Mouse (Mus musculus): Measurements from ENCODE around the gene AW822073. TPM values are rescaled to one million over a fixed set of nuclear protein-coding genes. Genes with fewer than 3 reads are reported as not detected.
"Not testable (repeated sequence)": the region's sequence is repeated elsewhere in the genome, so short reads cannot be mapped to it uniquely, and the experiment has no call there.

The AW822073 gene
- polyA plus RNA-seq (2017; shearing (Covaris generic)): not detected

DNA sequence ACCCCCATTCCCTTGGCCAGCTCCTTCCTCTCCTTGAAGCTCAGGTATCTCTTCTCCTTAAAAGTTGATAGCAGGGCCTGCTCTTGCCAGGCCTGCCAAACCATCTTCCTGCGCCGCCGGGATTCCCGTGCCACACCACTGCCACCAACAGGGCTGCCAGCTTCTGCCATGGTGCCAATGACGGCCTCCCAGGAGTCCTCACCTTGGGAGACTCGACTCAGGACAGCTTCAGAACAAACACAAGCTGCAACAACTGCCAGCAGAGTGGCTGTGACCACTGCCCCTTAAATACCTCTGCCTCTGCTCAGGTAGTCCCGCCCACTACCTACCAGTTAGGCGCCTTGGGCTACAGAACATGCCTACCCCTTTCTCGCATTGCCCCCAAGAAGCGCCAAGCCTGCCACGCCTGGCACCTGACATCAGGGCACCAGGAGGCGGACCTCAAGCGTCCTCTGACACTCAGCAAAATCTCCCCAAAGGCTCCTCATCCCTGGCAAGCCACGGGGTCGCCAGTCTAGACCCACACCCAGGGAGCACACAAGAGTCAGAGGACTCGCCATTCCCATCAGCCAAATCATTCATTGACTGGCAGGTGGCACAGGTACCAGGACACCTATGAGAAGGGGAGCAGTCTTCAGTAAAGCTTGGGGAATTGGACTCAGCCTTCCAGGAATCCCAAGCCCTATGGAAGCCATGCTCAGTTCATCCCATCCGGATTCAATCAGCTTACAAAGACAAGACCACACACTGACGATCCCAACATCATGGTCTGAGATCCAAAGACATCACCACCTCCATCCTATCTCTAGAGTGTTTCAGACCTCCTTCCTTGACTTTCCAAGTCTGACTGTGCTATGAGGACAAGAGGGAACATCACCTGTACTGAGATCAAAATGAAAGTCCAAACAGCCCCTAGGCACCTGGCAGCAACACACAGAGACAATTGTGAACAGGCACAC, at the start of gene AW822073:
Gene AW822073, minus strand, starts transcription at position 104 of the 959 bp plus-strand sequence.
- not testable (repeated sequence) for ATAC-seq

DNA sequence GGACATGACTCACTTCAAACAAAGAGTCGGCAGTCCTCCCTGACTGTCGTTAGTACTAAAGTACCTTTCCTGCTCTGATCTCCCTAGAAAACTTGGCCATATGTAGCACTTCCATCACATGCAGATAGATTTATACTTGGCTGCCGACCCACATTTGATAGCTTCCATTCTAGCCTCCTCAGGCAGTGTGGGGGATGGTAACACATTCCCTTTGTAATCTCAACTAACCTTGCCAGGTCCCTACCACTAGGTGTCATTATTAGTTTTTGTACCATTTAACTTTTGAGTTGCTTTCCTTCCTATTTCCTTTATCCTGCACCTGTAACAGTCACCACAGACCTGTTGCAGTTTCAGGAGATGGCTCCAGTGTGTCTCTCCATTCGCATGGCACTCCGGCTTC, 33.7 kb upstream of the AW822073 start:
- ATAC-seq: no peak

DNA sequence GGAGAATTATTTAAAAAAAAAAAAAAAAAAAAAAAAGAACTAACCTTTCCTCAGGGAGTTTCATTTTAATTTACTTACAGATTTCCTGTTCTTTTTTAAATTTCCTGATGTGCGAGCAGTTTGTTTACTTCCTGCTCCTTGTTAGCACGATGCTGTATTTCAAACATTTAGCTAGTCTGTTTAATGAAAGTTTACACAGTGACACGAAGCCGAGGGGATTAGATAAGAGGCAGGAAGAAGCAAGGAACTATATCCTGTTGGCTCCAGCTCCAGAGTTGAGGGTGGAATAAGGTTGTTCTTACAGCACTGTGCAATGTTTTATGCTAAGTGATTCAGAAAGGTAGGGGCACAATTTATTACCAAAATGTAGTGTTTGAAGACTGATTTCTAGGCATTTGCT, 31.2 kb upstream of the AW822073 start:
- ATAC-seq: no peak

DNA sequence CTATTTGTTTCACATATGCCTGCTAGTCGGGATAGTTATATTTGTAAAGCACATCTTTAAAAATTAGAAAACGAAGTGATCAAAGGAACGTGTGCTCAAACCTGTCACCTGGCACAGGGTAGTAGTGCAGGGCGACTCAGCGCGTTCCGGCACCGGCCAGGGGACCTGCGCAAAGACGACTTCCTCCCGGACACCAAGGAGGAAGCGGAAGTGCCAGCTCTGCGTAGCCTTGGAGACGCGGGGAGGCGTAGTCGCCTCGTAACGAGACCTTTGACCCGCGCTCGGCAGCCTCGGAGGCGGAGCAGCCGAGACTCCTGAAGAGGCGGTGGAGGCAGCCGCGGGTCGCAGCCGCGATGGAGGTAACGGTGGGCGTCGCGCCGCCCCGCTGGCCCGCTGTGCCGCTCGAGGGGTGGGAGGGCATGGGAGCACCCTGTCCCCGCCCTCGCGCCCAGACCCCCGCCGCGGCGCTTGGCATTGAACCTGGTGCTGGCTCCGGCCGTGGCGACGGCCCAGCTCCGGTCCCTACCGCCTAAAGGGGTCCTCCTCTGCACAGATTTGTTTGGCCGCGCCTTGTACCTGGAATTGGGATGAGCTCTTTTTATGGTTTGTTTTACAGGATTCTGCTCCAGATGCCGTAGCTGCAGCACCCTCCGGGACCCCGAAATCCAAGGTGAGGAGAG, 30.6 kb upstream of the AW822073 start, which contains the start of gene Gcc2:
Gene Gcc2, plus strand, starts transcription at position 285 of the 680 bp plus-strand sequence.
- ATAC-seq: peak; percentile 99

DNA sequence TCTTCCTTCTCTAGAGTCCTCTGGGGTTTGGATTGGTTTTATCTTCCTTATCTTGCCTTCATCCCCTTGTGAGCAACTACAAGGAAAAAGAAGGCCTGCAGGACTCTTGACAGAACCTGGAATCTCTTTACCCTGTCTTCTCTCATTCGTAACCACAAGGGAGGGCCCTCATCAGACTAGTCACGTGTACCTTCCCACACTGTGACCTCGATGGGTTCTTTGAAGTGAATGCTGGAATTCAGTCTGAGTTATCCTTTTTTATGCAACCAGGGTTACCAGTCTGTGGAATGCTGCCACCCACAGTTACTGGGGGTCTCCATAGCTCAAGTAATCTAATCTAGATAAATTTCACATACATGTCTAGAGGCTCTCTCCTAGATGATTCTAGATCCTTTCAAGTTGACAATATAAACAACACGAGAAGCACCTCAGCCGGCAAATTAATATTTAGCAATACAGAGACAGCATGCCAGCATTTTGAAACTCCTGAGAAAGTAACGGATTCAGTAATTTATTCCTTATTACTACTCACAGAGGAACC, 30.0 kb upstream of the AW822073 start:
- no peak for ATAC-seq

DNA sequence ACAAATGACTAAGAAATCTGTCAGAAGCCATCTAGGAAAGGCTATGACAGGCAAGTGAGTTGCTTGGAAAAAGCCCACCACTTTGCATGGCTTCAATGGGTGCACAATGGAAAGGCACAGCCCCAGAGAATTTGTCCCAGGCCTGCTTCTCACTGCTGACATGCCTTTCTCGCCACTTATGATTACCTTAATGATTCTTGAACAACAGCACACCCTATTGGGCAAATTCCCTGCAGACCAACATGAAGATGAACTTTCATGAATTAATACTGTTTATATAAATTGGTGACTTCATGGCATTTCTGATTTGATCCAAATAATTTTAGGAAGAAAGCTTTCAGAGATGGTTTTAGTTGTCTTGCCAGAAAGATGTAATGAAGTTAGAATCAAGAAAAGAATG, 24.8 kb upstream of the AW822073 start:
- ATAC-seq: no peak

DNA sequence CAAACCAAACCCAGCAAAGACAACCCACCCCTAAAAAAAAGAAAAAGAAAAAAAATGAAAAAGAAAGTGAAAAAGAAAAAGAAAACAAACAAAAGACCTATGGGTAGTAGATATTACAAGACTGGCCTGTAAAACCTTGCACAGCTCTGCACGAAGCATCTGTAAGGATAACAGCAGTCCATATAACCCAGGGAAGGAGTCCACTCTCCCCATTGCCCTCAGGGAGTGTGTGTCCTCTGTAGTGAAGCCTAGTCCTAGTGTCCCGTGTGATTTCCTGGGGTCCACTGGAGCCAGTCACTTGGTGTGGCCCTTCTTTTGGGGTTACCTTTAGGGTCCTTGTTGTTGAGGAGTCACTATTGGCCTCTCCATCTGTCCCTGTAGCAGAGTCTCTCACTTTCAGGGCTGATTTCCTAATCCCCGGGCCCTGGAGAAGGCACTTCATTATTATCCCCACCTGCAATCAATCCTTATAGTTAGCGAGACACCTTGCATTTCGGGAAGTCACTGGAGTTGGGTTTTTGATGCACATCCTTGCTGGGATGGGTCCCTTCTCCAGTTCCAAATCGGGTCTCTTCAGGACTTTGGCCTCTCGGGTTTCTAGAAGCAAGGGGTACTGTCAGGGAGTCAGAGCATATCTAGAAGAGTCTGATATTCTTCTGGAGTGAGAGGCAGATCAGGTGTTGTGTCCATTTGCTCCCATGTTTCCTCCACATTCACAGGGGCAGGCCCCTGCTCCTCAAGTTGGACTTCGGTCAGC, 14.4 kb upstream of the AW822073 start:
- ATAC-seq: not testable (repeated sequence)

DNA sequence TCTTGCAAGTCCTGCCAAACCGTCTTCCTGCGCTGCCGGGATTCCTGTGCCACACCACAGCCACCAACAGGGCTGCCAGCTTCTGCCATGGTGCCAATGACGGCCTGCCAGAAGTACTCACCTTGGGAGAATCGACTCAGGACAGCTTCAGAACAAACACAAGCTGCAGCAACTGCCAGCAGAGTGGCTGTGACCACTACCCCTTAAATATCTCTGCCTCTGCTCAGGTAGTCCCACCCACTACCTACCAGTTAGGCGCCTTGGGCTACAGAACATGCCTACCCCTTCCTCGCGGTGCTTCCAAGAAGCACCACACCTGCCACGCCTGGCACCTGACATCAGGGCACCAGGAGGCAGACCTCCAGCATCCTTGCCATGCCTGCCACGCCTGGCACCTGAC, 11.9 kb upstream of the AW822073 start, which contains the start of gene Gm4981:
Gene Gm4981, minus strand, starts transcription at position 89 of the 400 bp plus-strand sequence.
- no peak for ATAC-seq

DNA sequence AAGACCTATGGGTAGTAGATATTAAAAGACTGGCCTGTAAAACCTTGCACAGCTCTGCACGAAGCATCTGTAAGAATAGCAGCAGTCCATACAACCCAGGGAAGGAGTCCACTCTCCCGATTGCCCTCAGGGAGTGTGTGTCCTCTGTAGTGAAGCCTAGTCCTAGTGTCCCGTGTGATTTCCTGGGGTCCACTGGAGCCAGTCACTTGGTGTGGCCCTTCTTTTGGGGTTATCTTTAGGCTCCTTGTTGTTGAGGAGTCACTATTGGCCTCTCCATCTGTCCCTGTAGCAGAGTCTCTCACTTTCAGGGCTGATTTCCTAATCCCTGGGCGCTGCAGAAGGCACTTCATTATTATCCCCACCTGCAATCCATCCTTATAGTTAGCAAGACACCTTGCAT, 10.3 kb upstream of the AW822073 start:
- ATAC-seq: not testable (repeated sequence)

DNA sequence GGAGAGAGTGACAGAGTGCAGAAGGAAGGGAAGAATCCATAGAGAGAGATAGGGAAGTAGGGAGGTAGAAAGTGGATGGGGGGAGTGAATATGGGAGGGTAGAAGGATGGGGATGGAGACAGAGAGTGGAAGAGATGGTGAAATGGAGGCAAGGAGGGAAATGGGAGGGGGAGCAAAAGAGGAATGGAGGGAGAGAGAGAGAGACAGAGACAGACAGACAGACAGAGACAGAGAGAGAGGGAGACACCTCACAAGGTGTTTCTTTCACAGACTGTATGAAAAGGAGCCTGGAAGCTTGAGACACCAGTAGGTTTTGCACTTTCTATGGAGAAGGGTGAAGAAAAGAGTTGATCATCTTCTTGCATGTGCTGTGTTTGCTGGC, 9.0 kb upstream of the AW822073 start:
- not testable (repeated sequence) for ATAC-seq

DNA sequence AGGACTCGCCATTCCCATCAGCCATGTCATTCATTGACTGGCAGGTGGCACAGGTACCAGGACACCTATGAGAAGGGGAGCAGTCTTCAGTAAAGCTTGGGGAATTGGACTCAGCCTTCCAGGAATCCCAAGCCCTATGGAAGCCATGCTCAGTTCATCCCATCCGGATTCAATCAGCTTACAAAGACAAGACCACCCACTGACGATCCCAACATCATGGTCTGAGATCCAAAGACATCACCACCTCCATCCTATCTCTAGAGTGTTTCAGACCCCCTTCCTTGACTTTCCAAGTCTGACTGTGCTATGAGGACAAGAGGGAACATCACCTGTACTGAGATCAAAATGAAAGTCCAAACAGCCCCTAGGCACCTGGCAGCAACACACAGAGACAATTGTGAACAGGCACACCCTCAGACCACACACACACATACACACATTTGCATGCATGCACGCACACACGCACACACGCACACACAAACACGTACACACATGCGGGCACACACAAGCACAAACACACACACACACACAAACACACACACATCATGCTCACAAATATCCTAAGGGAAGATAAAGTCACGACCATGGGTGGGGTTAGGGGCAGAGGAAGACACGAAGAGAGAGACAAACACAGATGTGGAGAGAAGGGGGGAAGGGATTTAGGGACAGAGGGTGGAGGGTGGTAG, 8.5 kb upstream of the AW822073 start:
- ATAC-seq: not testable (repeated sequence)

DNA sequence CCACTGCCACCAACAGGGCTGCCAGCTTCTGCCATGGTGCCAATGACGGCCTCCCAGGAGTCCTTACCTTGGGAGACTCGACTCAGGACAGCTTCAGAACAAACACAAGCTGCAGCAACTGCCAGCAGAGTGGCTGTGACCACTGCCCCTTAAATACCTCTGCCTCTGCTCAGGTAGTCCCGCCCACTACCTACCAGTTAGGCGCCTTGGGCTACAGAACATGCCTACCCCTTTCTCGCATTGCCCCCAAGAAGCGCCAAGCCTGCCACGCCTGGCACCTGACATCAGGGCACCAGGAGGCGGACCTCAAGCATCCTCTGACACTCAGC, 7.9 kb upstream of the AW822073 start, which contains the start of gene Duxf3:
Gene Duxf3, minus strand, starts transcription at position 35 of the 329 bp plus-strand sequence.
- not testable (repeated sequence) for ATAC-seq

DNA sequence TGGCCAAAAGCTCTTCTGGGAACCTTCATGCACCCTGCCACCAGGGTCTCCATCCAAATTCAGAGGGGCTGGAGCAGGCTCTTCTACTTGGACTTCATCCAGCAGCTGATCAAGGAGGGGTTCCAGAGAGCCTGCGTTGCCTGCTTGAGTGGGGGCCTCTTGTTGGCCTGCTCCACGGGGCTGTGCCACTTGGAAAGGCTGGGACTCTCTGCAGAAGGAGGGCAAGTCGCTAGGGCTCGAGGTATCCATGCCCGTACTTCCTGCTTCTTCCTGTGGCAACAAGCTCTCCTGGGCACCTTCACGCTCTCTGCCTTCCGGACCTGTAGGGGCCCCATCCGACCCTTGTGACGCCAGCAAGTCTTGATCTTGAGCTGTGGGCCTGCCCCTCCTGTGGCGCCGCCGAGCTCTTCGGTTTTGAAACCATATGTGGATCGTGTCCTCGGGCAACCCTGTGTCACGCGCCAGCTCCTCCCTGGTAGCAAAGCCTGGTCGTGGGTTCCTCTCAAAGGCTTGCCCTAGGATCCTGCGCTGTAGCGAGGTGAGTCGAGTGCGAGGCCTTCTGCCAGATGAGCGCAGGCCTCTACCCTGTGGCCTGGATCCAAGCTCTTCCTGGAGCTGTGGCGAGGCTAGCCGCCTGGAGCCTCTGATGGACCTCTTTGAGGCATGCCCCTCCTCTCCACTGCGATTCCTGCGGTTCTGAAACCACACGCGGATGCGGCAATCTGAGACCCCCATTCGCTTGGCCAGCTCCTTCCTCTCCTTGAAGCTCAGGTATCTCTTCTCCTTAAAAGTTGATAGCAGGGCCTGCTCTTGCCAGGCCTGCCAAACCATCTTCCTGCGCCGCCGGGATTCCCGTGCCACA, 7.3 kb upstream of the AW822073 start:
- ATAC-seq: peak; percentile 25

DNA sequence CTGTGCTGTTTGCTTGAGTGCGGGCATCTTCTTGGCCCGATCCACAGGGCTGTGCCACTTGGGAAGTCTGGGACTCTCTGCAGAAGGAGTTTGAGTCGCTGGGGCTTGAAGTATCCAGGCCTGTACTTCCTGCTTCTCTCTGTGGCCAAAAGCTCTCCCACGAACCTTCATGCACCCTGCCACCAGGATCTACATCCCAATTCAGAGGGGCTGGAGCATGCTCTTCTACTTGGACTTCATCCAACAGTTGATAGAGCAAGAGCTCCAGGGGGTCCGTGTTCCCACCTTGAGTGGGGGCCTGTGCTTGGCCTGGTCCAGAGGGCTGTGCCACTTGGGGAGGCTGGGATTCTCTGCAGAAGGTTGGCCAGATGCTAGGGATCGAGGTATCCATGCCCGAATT, 6.4 kb upstream of the AW822073 start:
- ATAC-seq: not testable (repeated sequence)

DNA sequence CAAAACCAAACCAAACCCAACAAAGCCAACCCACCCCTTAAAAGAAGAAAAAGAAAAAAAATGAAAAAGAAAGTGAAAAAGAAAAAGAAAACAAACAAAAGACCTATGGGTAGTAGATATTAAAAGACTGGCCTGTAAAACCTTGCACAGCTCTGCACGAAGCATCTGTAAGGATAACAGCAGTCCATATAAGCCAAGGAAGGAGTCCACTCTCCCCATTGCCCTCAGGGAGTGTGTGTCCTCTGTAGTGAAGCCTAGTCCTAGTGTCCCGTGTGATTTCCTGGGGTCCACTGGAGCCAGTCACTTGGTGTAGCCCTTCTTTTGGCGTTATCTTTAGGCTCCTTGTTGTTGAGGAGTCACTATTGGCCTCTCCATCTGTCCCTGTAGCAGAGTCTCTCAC, 5.3 kb upstream of the AW822073 start:
- not testable (repeated sequence) for ATAC-seq

DNA sequence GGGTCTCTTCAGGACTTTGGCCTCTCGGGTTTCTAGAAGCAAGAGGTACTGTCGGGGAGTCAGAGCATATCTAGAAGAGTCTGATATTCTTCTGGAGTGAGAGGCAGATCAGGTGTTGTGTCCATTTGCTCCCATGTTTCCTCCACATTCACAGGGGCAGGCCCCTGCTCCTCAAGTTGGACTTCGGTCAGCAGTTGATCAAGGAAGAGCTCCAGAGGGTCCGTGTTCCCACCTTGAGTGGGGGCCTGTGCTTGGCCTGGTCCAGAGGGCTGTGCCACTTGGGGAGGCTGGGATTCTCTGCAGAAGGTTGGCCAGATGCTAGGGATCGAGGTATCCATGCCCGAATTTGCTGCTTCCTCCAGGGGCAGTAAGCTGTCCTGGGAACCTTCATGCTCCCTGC, 3.1 kb upstream of the AW822073 start:
- ATAC-seq: not testable (repeated sequence)

DNA sequence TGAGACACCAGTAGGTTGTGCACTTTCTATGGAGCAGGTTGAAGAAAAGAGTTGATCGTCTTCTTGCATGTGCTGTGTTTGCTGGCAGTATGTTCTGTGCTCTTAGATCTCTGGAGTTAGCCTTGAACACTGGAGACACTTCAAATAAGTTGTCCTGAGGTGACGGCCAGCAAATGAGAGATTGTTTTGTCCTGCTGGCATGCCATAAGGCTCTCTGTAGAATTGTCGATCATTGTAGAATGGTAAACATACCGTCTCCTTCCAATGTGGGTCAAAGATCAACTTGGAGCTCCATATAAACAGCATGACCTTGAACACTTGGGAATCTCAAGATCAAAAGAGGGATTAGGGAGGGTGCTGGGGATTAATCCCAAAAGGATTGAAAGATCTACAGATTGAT, 1.6 kb upstream of the AW822073 start:
- ATAC-seq: not testable (repeated sequence)

DNA sequence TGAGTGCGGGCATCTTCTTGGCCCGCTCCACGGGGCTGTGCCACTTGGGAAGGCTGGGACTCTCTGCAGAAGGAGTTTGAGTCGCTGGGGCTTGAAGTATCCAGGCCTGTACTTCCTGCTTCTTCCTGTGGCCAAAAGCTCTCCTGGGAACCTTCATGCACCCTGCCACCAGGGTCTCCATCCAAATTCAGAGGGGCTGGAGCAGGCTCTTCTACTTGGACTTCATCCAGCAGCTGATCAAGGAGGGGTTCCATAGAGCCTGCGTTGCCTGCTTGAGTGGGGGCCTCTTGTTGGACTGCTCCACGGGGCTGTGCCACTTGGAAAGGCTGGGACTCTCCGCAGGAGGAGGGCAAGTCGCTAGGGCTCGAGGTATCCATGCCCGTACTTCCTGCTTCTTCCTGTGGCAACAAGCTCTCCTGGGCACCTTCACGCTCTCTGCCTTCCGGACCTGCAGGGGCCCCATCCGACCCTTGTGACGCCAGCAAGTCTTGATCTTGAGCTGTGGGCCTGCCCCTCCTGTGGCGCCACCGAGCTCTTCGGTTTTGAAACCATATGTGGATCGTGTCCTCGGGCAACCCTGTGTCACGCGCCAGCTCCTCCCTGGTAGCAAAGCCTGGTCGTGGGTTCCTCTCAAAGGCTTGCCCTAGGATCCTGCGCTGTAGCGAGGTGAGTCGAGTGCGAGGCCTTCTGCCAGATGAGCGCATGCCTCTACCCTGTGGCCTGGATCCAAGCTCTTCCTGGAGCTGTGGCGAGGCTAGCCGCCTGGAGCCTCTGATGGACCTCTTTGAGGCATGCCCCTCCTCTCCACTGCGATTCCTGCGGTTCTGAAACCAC, 541 bp downstream of the AW822073 start:
- ATAC-seq: peak; percentile 38

DNA sequence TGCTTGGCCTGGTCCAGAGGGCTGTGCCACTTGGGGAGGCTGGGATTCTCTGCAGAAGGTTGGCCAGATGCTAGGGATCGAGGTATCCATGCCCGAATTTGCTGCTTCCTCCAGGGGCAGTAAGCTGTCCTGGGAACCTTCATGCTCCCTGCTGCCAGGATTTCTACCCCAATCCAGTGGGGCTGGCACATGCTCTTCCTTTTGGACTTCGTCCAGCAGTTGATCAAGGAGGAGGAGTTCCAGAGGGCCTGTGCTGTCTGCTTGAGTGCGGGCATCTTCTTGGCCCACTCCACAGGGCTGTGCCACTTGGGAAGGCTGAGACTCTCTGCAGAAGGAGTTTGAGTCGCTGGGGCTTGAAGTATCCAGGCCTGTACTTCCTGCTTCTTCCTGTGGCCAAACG, 1.6 kb downstream of the AW822073 start:
- ATAC-seq: not testable (repeated sequence)

DNA sequence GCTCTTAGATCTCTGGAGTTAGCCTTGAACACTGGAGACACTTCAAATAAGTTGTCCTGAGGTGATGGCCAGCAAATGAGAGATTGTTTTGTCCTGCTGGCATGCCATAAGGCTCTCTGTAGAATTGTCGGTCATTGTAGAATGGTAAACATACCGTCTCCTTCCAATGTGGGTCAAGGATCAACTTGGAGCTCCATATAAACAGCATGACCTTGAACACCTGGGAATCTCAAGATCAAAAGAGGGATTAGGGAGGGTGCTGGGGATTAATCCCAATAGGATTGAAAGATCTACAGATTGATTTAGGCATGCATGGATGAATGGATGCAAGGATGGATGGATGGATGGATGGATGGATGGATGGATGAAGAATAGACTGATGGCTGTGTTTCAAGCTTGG, 3.2 kb downstream of the AW822073 start:
- not testable (repeated sequence) for ATAC-seq
